Comparison of ENCODE assay signal across 12 mouse cellular contexts in genomic region chr16:25952005-25952404, GRCm38 (mm10).
DNase-seq lines count a peak whose midpoint lies in the region; TF ChIP-seq lines count a peak whose summit lies in the region.
"Had no signal": no experiment of that assay in that cellular context is flagged by ENCODE, and none has a peak within 500 bp of the region (broad histone marks: within the 10 kb centered on the region; RNA-seq: fewer than 3 reads in every experiment).

No protein-coding gene starts in this region.

- no peak overlapping the region for H3K4me3 ChIP-seq in embryonic fibroblast, embryonic 13.5 days (ENCODE audit: insufficient read depth, low read length)
- H3K4me3 ChIP-seq: erythroblast, embryonic 14.5 days; heart, embryonic 13.5 days; limb, embryonic 13.5 days; midbrain, embryonic 10.5 days had no signal

- DNase-seq in gastrocnemius, postnatal 14 days, result peak; percentile 14
- no peak for DNase-seq in gastrocnemius, adult 8-10 months (ENCODE audit: low spot score in 2 of 2)
- peak; percentile 34 to 36 for DNase-seq in layer of hippocampus, postnatal 10 days (ENCODE audit: low spot score in 2 of 2)
- DNase-seq in layer of hippocampus, adult 9-11 months, result no peak
- peak; percentile 29 for DNase-seq in Muller cell, postnatal 12 days (ENCODE audit: inconsistent ontology term)
- no peak for DNase-seq in spleen, adult 18-20 months
- DNase-seq: thymus, adult 18-20 months had no signal

- TF ChIP-seq CTCF in embryonic fibroblast, embryonic 13.5 days (IDR thresholded peaks at IDR 0.05; ENCODE audit: borderline replicate concordance, insufficient read depth, low read length), result peak; percentile 20; the same call in 1 of the 2 replicates

- no peak for TF ChIP-seq POLR2A in embryonic fibroblast, embryonic 13.5 days (IDR thresholded peaks at IDR 0.05; ENCODE audit: low read depth, low read length)

- H3K4me1 ChIP-seq in embryonic fibroblast, embryonic 13.5 days (ENCODE audit: control insufficient read depth, insufficient read depth, low read length), result no peaks in the 10 kb centered on the region
- H3K4me1 ChIP-seq: heart, embryonic 13.5 days; midbrain, embryonic 10.5 days had no signal

- intact Hi-C loops in gastrocnemius, postnatal 14 days (cut with DNase I; ENCODE audit: low total_unique reads), result loop anchor here (5.0 kb wide), 1 partner anchor 580 kb away; no protein-coding TSS in a partner anchor

- no peak overlapping the region for H3K27ac ChIP-seq in embryonic fibroblast, embryonic 13.5 days (ENCODE audit: insufficient read depth, low read length)
- H3K27ac ChIP-seq: heart, embryonic 13.5 days; limb, embryonic 13.5 days; midbrain, embryonic 10.5 days had no signal

Comparison
In these comparisons a context has a peak if more than half of its experiments do, and no peak if none do; other contexts are left out.
1. DNase-seq: peak in gastrocnemius, postnatal 14 days (single experiment), layer of hippocampus, postnatal 10 days (2 of 2) and Muller cell, postnatal 12 days (single experiment); none in gastrocnemius, adult 8-10 months (0 of 2), layer of hippocampus, adult 9-11 months (single experiment) and spleen, adult 18-20 months (0 of 2).